Mouse (Mus musculus) forebrain, embryonic 11.5 days (tissue): ENCODE results near the gene Hoxa9. TPM values are rescaled to one million over a fixed set of nuclear protein-coding genes. Genes with fewer than 3 reads are reported as not detected.
A peak's percentile ranks its signal among the peaks of the same experiment; 100 is the strongest.

Source experiments
- ATAC-seq: fragments of 200-750 bp; cut with Nextera tagmentation; replicated peaks from 2 replicates; pipeline ENCODE4 v1.8.0; 2017; ENCODE audit warnings: moderate TSS enrichment; ENCODE audit not compliant: low FRiP score
- DNase-seq: peaks from one replicate; pipeline ENCODE4 v3.0.0-alpha.2; 2017; ENCODE audit warnings: low spot score
- H3K27ac ChIP-seq: fragments of 300-500 bp; sonication (generic); 2 replicates; pipeline ENCODE4 v1.5.1; 2014; ENCODE audit warnings: low read depth, low read length
- H3K27me3 ChIP-seq: fragments of 300-500 bp; sonication (generic); 2 replicates; pipeline ENCODE4 v1.6.1; 2014; ENCODE audit warnings: mild to moderate bottlenecking, low read length, mixed read lengths; ENCODE audit not compliant: control insufficient read depth, insufficient read depth
- H3K36me3 ChIP-seq: fragments of 300-500 bp; sonication (generic); 2 replicates; pipeline ENCODE4 v1.6.1; 2014; ENCODE audit warnings: mild to moderate bottlenecking, low read length, moderate library complexity, mixed read lengths; ENCODE audit not compliant: control insufficient read depth, insufficient read depth
- H3K4me1 ChIP-seq: fragments of 300-500 bp; sonication (generic); replicated peaks from 2 replicates; pipeline ENCODE4 v1.6.1; 2014; ENCODE audit warnings: low read length, mixed read lengths; ENCODE audit not compliant: control insufficient read depth, insufficient read depth
- H3K4me2 ChIP-seq: fragments of 300-500 bp; sonication (generic); 2 replicates; pipeline ENCODE4 v1.6.1; 2014; ENCODE audit warnings: low read depth, mild to moderate bottlenecking, low read length, moderate library complexity, mixed read lengths; ENCODE audit not compliant: severe bottlenecking
- H3K4me3 ChIP-seq: fragments of 300-500 bp; sonication (generic); 2 replicates; pipeline ENCODE4 v1.5.1; 2014; ENCODE audit warnings: low read depth, low read length
- H3K9ac ChIP-seq: fragments of 300-500 bp; sonication (generic); 2 replicates; pipeline ENCODE4 v1.6.1; 2014; ENCODE audit warnings: low read length
- H3K9me3 ChIP-seq: fragments of 300-500 bp; sonication (generic); 2 replicates; pipeline ENCODE4 v1.6.1; 2016; ENCODE audit warnings: low read length, mixed read lengths; ENCODE audit not compliant: control insufficient read depth
- WGBS: fragments of 180-500 bp; shearing (Covaris S2); extraction: QIAGEN DNeasy Blood & Tissue Kit; methylation state at CpG from one replicate; pipeline ENCODE4 v1.1.7; 2014; 5-methylcytosine and 5-hydroxymethylcytosine counted together
- polyA plus RNA-seq: library from polyadenylated mRNA; unstranded; fragments of >200 nt; fragmentation: Nextera tagmentation; extraction: Ambion mirVana; gene quantifications from 2 replicates; pipeline ENCODE4 v1.2.1, GENCODE M21; 2014

The Hoxa9 gene
- polyA plus RNA-seq, 1 experiment from 2014 or later, result not detected

DNA sequence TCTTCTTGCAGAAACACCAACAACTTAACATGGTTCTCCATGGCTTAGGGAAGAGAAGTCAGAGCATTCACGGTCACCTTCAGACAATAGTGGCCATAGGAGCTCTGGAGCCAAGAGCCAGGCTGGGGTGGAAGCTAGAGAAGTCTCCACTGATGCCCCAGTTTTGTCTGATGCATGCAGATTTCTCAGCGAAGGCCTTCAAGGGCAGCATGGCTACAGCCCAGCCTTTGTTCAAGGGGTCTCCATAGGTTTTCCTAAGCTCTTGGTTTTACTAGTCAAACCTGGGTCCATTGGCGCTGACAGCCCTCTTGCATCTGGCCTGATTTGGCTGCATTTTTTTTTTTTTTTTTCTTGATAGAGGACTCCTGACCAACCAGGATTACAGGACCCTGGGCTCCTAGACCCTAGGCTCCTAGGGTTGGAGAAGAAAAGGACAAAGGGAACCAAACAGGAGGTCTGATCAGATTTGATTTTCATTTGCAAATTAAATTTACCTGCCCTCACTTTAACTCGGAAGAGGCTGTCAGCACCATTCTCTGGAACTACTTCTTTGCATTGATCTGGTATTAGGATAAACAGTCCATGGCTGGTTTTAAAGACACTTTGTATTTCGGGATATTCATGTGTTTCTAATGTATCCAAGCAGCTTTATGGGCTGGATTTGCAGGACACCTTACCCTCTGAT lies 33.4 kb upstream of the Hoxa9 start:
- Histone ChIP-seq H3K4me1 (peaks cover 7% of the 10 kb centered on the region; the same call in 1 of the 2 replicates), H3K4me3 (no peak overlapping the region), H3K4me2 (no peak overlapping the region), H3K27me3 (peaks cover 94% of the 10 kb centered on the region), H3K9ac (no peak overlapping the region), H3K36me3 (no peaks in the 10 kb centered on the region), H3K9me3 (no peaks in the 10 kb centered on the region), H3K27ac (no peak overlapping the region)
- ATAC-seq (no peak), DNase-seq (peak; percentile 43)
- 3% methylated on average over 5 of the region's 5 CpGs for WGBS

DNA sequence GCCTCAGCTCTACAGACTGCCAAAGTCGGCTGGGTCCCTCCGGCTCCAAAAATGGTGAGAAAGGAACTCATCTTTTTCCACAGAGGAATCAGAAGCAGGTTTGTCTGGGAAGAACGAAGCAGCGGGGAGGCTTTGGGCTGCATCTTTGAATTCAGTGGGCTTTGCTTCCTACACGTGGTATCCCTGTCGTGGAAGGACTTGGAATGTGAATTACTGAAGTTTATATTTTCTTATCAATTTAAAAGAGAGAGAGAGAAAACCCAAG lies 32.4 kb upstream of the Hoxa9 start:
- H3K4me2 ChIP-seq, result no peak overlapping the region
- peaks cover 94% of the 10 kb centered on the region for H3K27me3 ChIP-seq
- no peak overlapping the region for H3K27ac ChIP-seq
- no peaks in the 10 kb centered on the region for H3K9me3 ChIP-seq
- no peaks in the 10 kb centered on the region for H3K36me3 ChIP-seq
- WGBS, result 2% methylated on average over 6 of the region's 6 CpGs
- ATAC-seq (no peak), DNase-seq (no peak)
- H3K4me1 ChIP-seq, result peaks cover 7% of the 10 kb centered on the region; the same call in 1 of the 2 replicates
- no peak overlapping the region for H3K4me3 ChIP-seq
- H3K9ac ChIP-seq, result no peak overlapping the region

DNA sequence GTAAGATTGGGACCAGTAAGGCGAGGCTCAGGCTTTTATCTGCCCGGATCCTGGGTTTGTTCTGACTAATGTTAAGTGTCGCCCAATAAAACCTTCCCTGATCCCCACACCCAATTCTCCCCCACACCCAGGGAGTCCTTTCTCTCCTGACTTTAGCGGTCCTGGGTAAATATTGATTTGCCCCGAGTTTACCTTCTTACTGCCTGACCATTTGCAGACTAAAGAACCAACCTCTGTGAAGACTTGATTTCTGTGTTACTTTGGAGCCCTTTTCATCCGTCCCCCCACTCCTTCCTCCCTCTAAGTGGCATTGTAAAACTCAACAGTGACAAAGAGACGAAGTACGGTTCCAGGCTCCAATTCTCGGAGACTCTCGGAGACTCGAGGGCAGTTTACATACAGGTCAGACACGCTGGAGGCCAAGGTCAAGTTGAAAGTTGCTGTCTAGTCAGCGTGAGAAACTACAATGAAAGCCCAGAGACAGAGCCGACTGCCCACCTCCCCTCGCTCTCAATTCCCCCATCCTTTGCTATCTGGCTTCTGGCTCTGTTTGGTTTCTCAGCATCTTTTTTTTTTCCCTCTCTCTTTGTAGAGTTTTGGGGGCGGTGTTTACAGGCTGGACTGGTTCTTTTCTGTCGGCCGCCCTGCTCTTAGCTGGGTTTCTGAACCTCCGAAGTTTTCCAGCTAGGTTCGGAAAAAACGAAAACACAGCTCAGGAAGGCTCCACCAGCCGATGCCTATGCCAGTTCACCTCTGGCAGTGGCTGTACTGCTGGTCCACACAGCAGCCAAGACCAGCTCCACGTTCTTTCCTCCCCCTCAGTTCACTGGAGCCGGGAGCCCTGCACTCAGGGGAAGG lies 31.8 kb upstream of the Hoxa9 start:
- Histone ChIP-seq H3K27ac (no peak overlapping the region), H3K9me3 (no peaks in the 10 kb centered on the region), H3K9ac (no peak overlapping the region), H3K36me3 (no peaks in the 10 kb centered on the region), H3K27me3 (peaks cover 92% of the 10 kb centered on the region), H3K4me2 (no peak overlapping the region), H3K4me3 (no peak overlapping the region), H3K4me1 (peaks cover 7% of the 10 kb centered on the region; the same call in 1 of the 2 replicates)
- ATAC-seq (no peak), DNase-seq (peak; percentile 55)
- 2% methylated on average over 24 of the region's 24 CpGs for WGBS

- peaks cover 7% of the 10 kb centered on the region; the same call in 1 of the 2 replicates for H3K4me1 ChIP-seq
- no peak overlapping the region for H3K27ac ChIP-seq
- ATAC-seq, result no peak
- no peaks in the 10 kb centered on the region for H3K36me3 ChIP-seq
- H3K27me3 ChIP-seq, result peaks cover 94% of the 10 kb centered on the region
- peak; percentile 53 for DNase-seq
- no peaks in the 10 kb centered on the region for H3K9me3 ChIP-seq
- no peak overlapping the region for H3K4me2 ChIP-seq
- WGBS, result 4% methylated on average over 9 of the region's 9 CpGs
- no peak overlapping the region for H3K4me3 ChIP-seq
- no peak overlapping the region for H3K9ac ChIP-seq
Observed at GRCm38 (mm10) chr6:52261751-52262462, 31.0 kb upstream of the Hoxa9 start.

DNA sequence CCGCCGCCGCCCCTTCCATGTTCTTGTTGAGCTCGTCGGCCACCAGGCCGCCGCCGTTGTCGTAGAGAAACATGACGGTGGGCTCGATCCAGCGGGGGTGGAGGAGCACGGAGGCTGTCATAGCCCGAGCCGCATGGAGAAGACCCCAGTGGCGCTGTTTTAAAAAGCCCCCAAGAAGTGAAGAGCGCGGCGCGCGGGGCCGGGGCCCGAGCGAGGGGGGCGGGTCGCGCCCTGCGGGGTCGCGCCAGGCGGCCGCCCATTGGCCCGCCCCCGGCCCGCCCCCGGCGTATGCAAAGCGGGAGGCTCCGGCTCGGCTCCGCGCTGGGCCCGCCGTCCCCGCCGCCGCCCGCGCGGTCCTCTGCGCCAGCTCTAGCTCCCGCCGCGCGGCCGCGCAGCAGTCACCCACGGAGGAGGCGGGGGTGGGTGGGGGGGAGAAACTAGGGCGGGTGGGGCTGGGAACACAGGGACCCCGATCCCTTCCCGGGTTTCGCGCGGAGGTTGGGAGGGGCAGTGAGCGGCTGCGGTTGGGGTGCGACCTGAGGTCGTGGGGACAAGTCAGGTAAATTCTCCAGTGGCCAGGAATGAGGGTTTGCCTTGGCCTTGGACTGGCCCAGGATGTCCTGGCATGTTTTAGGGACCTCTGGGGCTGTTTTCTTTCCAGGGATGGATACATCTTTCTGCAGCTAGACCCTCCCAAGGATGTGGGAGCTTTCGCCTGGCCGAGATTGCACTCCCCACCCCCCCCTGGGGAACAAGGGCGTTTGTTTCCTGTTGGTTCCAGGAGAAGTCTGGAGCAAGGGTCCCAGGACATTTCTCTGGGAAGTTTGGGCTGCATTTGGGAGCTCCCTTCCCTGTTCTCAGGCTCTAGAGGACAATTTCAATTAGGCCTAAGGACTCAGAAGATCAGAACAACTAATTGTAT lies 30.0 kb upstream of the Hoxa9 start, which contains the start of gene Hoxa13:
Gene Hoxa13 (minus strand): TSS at position 227 of the 922 bp plus-strand sequence.
- H3K9ac ChIP-seq, result no peak within 1 kb of the TSS
- no peak within 1 kb of the TSS for H3K27ac ChIP-seq
- peaks cover 92% of the 10 kb centered on the region for H3K27me3 ChIP-seq
- no peaks in the 10 kb centered on the region for H3K9me3 ChIP-seq
- DNase-seq (peak; percentile 72), ATAC-seq (no peak)
- H3K36me3 ChIP-seq, result no peaks in the 10 kb centered on the region
- H3K4me3 ChIP-seq, result peak within 1 kb of the TSS; percentile 23
- WGBS, result under 1% methylated on average over 53 of the region's 72 CpGs
- peaks cover 7% of the 10 kb centered on the region; the same call in 1 of the 2 replicates for H3K4me1 ChIP-seq
- peak within 1 kb of the TSS; percentile 40 for H3K4me2 ChIP-seq

GRCm38 (mm10) chr6:52259811-52260261 lies 28.9 kb upstream of the Hoxa9 start:
- Histone ChIP-seq H3K4me1 (peaks cover 7% of the 10 kb centered on the region; the same call in 1 of the 2 replicates), H3K27me3 (peaks cover 90% of the 10 kb centered on the region), H3K36me3 (no peaks in the 10 kb centered on the region), H3K27ac (no peak overlapping the region), H3K9me3 (no peaks in the 10 kb centered on the region), H3K4me3 (peak overlapping the region; percentile 23), H3K9ac (no peak overlapping the region), H3K4me2 (peak overlapping the region; percentile 27)
- ATAC-seq (no peak), DNase-seq (peak; percentile 75)
- WGBS, result under 1% methylated on average over 39 of the region's 39 CpGs

- peak; percentile 64 for DNase-seq
- H3K4me2 ChIP-seq, result no peak overlapping the region
- WGBS, result 1% methylated on average over 24 of the region's 25 CpGs
Observed at GRCm38 (mm10) chr6:52259081-52259790, 28.3 kb upstream of the Hoxa9 start.

More at GRCm38 (mm10) chr6:52259081-52259790, 28.3 kb upstream of the Hoxa9 start:
- ATAC-seq, result no peak
- Histone ChIP-seq H3K4me3 (no peak overlapping the region), H3K36me3 (no peaks in the 10 kb centered on the region), H3K4me1 (peaks cover 7% of the 10 kb centered on the region; the same call in 1 of the 2 replicates), H3K27ac (no peak overlapping the region), H3K9me3 (no peaks in the 10 kb centered on the region), H3K27me3 (peaks cover 87% of the 10 kb centered on the region), H3K9ac (no peak overlapping the region)
